Mouse (Mus musculus): ENCODE measurements at regions not wholly inside any gene's neighbourhood (a gene's known extent, or its start where the extent isn't known, plus 50 kb on each side); places are given as distances from the start of the nearest gene placed in this dataset.

GRCm38 (mm10) chr4:125928196-125928595 is 96.2 kb upstream of the Csf3r start:
- TF ChIP-seq POLR2A (IDR thresholded peaks at IDR 0.05; ENCODE audit: low read depth, low read length) (no peak), CTCF (IDR thresholded peaks at IDR 0.05; ENCODE audit: extremely low read depth, insufficient read depth, insufficient read length, insufficient replicate concordance) (no peak)

All from spleen, adult 2 months (tissue).